Mouse (Mus musculus) G1E (cell line): Measurements from ENCODE around the gene Fam187a. TPM values are rescaled to one million over a fixed set of nuclear protein-coding genes. Genes with fewer than 3 reads are reported as not detected.

Source experiments
- ATAC-seq: 2 replicates; pipeline ENCODE4 v1.8.0; 2016; ENCODE audit warnings: mild to moderate bottlenecking; ENCODE audit not compliant: insufficient number of reproducible peaks, poor library complexity, low FRiP score, severe bottlenecking; ENCODE audit errors: extremely low read depth
- DNase-seq: peaks from one replicate; pipeline ENCODE4 v3.0.0; 2012; ENCODE audit warnings: low spot score
- H3K27me3 ChIP-seq: 2 replicates; pipeline ENCODE4 v1.6.1; 2012; ENCODE audit warnings: mild to moderate bottlenecking, low read length, inconsistent platforms; ENCODE audit not compliant: insufficient read depth
- H3K36me3 ChIP-seq: replicated peaks from 2 replicates; pipeline ENCODE3; 2012; ENCODE audit warnings: mild to moderate bottlenecking, inconsistent platforms
- H3K4me1 ChIP-seq: 2 replicates; pipeline ENCODE4 v1.6.1; 2012; ENCODE audit warnings: low read depth, low read length, inconsistent platforms, mixed read lengths; ENCODE audit not compliant: insufficient read depth
- H3K4me3 ChIP-seq: 2 replicates; pipeline ENCODE4 v1.5.1; 2012; ENCODE audit warnings: low read depth, mild to moderate bottlenecking, inconsistent platforms, low read length, moderate library complexity, mixed read lengths
- H3K9me3 ChIP-seq: replicated peaks from 2 replicates; pipeline ENCODE4 v1.6.1; 2012; ENCODE audit warnings: inconsistent platforms
- CTCF ChIP-seq: IDR thresholded peaks from 2 replicates; pipeline ENCODE4 v1.5.1; 2012; ENCODE audit warnings: low read depth, low read length, inconsistent platforms, mixed read lengths
- GATA1 ChIP-seq: IDR thresholded peaks from 2 replicates; pipeline ENCODE4 v1.6.1; 2012; ENCODE audit warnings: borderline replicate concordance, low read length, inconsistent platforms, mixed read lengths
- GATA2 ChIP-seq: IDR thresholded peaks from 2 replicates; pipeline ENCODE4 v1.6.1; 2012; ENCODE audit warnings: low read depth, low read length, inconsistent platforms, borderline replicate concordance
- POLR2AphosphoS5 ChIP-seq: IDR thresholded peaks from 2 replicates; pipeline ENCODE4 v1.6.1; 2012; ENCODE audit warnings: low read depth, low read length, inconsistent platforms; ENCODE audit not compliant: insufficient replicate concordance
- TAL1 ChIP-seq: conservative IDR thresholded peaks from 2 replicates; pipeline ENCODE4 v1.6.1; 2012; ENCODE audit warnings: low read depth, low read length, inconsistent platforms, mixed read lengths
- polyA plus RNA-seq: library from polyadenylated mRNA; stranded (reverse); fragments of >175 nt; gene quantifications from 2 replicates; pipeline ENCODE4 v1.2.3, GENCODE M21; 2012
- total RNA-seq, 2 experiments: library from RNA; stranded (forward) in 1 of 2; stranded (reverse) in 1 of 2; fragments of 200-1000 nt in 1 of 2; fragments of >200 nt in 1 of 2; fragmentation: Nextera tagmentation in 1 of 2; gene quantifications; 2 replicates each; pipeline ENCODE4 v1.2.3; 2014 to 2017

The Fam187a gene
- total and polyA plus RNA-seq, 3 experiments, result 0.16 TPM; not detected in 2

- Histone ChIP-seq H3K27me3 (peaks cover 31% of the 10 kb centered on the region), H3K36me3 (peaks cover 27% of the 10 kb centered on the region), H3K9me3 (no peaks in the 10 kb centered on the region), H3K4me1 (peaks cover 15% of the 10 kb centered on the region), H3K4me3 (no peak overlapping the region)
- no peak for ATAC-seq
- no peak for DNase-seq
- no peak for TF ChIP-seq TAL1
- TF ChIP-seq GATA1, result no peak
- TF ChIP-seq GATA2, result no peak
- no peak for TF ChIP-seq CTCF
- no peak for TF ChIP-seq POLR2AphosphoS5
Observed at GRCm38 (mm10) chr11:102901199-102901598, 16.2 kb downstream of the Fam187a start.

DNA sequence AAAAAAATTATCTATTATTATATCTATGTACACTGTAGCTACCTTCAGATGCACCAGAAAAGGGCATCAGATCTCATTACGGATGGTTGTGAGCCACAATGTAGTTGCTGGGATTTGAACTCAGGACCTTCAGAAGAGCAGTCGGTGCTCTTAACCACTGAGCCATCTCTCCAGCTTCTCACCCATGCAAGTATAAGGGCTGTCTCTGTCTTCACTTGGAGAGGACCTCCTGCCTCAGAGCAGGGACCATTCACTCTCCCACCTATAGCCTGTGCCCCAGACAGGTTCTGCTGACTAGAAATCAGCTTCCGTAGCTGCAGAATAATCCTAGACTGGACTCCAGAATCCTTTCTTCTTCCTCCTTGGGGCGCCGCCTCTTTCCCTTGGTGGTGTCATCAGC, 17.1 kb downstream of the Fam187a start:
- Histone ChIP-seq H3K36me3 (peaks cover 36% of the 10 kb centered on the region), H3K4me3 (no peak overlapping the region), H3K4me1 (peaks cover 8% of the 10 kb centered on the region), H3K9me3 (no peaks in the 10 kb centered on the region), H3K27me3 (peaks cover 22% of the 10 kb centered on the region)
- ATAC-seq (no peak), DNase-seq (no peak)
- TF ChIP-seq GATA2 (no peak), CTCF (no peak), GATA1 (no peak), POLR2AphosphoS5 (no peak), TAL1 (no peak)

- peaks cover 8% of the 10 kb centered on the region for H3K4me1 ChIP-seq
- no peaks in the 10 kb centered on the region for H3K9me3 ChIP-seq
- H3K36me3 ChIP-seq, result peaks cover 51% of the 10 kb centered on the region
- no peak overlapping the region for H3K4me3 ChIP-seq
- no peak for TF ChIP-seq TAL1
- 0 out of 2 replicates have a peak, but pooled peaks have one; percentile 62 for TF ChIP-seq POLR2AphosphoS5
- no peak for TF ChIP-seq GATA2
- H3K27me3 ChIP-seq, result peaks cover 8% of the 10 kb centered on the region
- DNase-seq (no peak), ATAC-seq (no peak)
Observed at GRCm38 (mm10) chr11:102903654-102904053, 18.7 kb downstream of the Fam187a start.

DNA sequence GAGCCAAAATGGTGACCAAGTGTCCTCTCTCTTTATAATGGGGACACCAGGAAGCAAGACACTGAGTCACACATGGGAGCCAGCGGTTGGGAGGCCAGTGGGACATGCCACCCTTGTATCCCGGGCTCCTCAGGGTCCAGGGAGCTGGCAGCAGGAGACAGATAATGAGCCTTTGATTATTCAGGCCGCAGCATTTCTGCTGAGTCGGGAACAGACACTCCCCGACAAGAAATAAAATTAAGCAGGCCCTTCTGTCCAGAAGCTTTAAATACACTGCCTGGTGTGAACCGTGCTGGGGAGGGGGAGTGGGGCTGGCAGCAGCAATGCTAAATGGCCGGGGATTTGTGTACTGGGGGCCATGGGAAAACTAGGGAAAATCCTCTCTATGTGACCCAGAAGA, 26.4 kb downstream of the Fam187a start:
- Histone ChIP-seq H3K36me3 (peaks cover 98% of the 10 kb centered on the region), H3K9me3 (no peaks in the 10 kb centered on the region), H3K4me3 (no peak overlapping the region), H3K27me3 (no peaks in the 10 kb centered on the region), H3K4me1 (no peaks in the 10 kb centered on the region; the same call in 1 of the 2 replicates)
- TF ChIP-seq GATA1, result no peak
- no peak for TF ChIP-seq TAL1
- no peak for TF ChIP-seq POLR2AphosphoS5
- no peak for TF ChIP-seq GATA2
- no peak for TF ChIP-seq CTCF
- ATAC-seq (no peak), DNase-seq (no peak)

DNA sequence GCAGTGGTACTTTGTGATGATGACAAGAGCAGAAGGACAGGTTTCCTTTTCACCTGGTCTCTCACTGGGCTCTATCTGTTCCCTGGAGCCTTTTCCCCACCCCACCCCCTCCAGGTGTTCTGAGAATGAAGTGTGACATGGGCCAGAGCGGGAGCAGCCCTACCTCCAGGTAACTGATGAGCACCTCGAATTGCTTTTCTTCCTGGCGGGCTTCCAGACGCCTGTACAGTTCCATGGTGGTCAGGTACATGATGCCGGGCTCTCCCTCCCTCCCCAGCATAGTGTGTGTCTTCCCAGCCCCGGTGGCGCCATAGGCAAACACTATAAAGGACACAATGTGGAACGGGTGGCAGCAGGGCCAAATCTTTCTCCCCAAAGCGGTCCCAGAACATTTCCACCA, 30.4 kb downstream of the Fam187a start:
- Histone ChIP-seq H3K4me1 (0 out of 2 replicates have a peak, but pooled peaks cover 6% of the 10 kb centered on the region), H3K36me3 (peaks cover 82% of the 10 kb centered on the region), H3K27me3 (no peaks in the 10 kb centered on the region), H3K9me3 (no peaks in the 10 kb centered on the region), H3K4me3 (no peak overlapping the region)
- no peak for ATAC-seq
- no peak for DNase-seq
- no peak for TF ChIP-seq GATA1
- no peak for TF ChIP-seq POLR2AphosphoS5
- no peak for TF ChIP-seq TAL1
- no peak for TF ChIP-seq CTCF
- no peak for TF ChIP-seq GATA2

DNA sequence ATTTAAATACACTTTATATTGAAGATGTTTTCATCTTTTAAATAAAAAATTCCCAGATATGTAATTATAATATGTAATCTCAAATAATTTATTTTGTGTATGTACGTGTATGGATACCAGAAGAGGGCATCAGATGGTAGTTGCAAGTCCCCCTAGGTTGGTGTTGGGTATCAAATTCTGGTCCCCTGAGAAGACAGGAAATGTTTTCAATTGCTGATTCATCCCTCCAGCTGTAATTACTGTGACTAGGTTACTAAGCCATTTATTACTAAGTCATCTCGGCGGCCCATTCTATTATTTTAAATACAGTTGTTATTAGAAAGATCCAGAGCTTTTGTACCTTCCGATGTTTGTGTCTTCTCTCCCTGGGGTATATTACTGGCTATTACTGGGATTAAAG, 33.1 kb downstream of the Fam187a start:
- no peaks in the 10 kb centered on the region for H3K9me3 ChIP-seq
- no peak overlapping the region for H3K4me3 ChIP-seq
- peaks cover 23% of the 10 kb centered on the region for H3K4me1 ChIP-seq
- no peak for ATAC-seq
- H3K36me3 ChIP-seq, result peaks cover 84% of the 10 kb centered on the region
- no peak for DNase-seq
- H3K27me3 ChIP-seq, result no peaks in the 10 kb centered on the region
- TF ChIP-seq GATA2 (no peak), CTCF (no peak), GATA1 (no peak), POLR2AphosphoS5 (no peak), TAL1 (no peak)

DNA sequence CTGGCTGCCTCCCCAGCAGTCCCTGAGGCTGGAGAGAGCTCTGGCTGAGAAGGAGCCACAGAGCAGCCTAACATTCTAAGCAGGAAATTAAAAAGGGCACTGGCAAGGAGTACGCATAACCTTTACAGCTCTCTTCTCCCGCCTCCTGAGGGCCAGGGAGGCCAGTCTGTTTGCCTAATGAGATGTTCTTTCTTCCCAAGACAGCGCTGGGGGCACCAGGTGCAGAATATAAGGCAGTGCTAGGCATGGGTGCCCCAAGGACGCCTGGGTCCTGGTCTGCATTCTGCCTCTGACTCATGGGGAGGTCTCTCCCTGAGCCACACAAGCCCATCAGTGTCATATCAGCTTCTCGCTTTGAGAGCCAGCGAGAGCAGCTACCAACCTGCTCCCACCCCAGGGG, 36.5 kb downstream of the Fam187a start:
- DNase-seq, result no peak
- H3K9me3 ChIP-seq, result no peaks in the 10 kb centered on the region
- H3K4me3 ChIP-seq, result no peak overlapping the region
- no peak for ATAC-seq
- H3K4me1 ChIP-seq, result peaks cover 29% of the 10 kb centered on the region
- TF ChIP-seq GATA2, result no peak
- no peak for TF ChIP-seq TAL1
- TF ChIP-seq CTCF, result no peak
- no peak for TF ChIP-seq GATA1
- no peak for TF ChIP-seq POLR2AphosphoS5
- no peaks in the 10 kb centered on the region for H3K27me3 ChIP-seq
- H3K36me3 ChIP-seq, result peaks cover 50% of the 10 kb centered on the region
